Mouse (Mus musculus) neural tube, embryonic 15.5 days (tissue): Measurements from ENCODE around the gene Med4. TPM values are rescaled to one million over a fixed set of nuclear protein-coding genes. Genes with fewer than 3 reads are reported as not detected.
A peak's percentile ranks its signal among the peaks of the same experiment; 100 is the strongest.
"Not testable (repeated sequence)": the region's sequence is repeated elsewhere in the genome, so short reads cannot be mapped to it uniquely, and the experiment has no call there.

Experiments
- ATAC-seq: fragments of 200-750 bp; cut with Nextera tagmentation; 2 replicates; pipeline ENCODE4 v1.8.0; 2017; ENCODE audit warnings: mild to moderate bottlenecking, moderate TSS enrichment, moderate library complexity; ENCODE audit not compliant: low FRiP score
- H3K27ac ChIP-seq: fragments of 300-500 bp; sonication (generic); replicated peaks from 2 replicates; pipeline ENCODE4 v1.5.1; 2015; ENCODE audit warnings: mild to moderate bottlenecking, inconsistent platforms
- H3K27me3 ChIP-seq: fragments of 300-500 bp; sonication (generic); replicated peaks from 2 replicates; pipeline ENCODE4 v1.6.1; 2015; ENCODE audit warnings: inconsistent platforms
- H3K36me3 ChIP-seq: fragments of 300-500 bp; sonication (generic); 2 replicates; pipeline ENCODE4 v1.6.1; 2015; ENCODE audit warnings: inconsistent platforms
- H3K4me1 ChIP-seq: fragments of 300-500 bp; sonication (generic); 2 replicates; pipeline ENCODE4 v1.6.1; 2015; ENCODE audit warnings: inconsistent platforms
- H3K4me2 ChIP-seq: fragments of 300-500 bp; sonication (generic); 2 replicates; pipeline ENCODE4 v1.6.1; 2015; ENCODE audit warnings: inconsistent platforms, mild to moderate bottlenecking, moderate library complexity
- H3K4me3 ChIP-seq: fragments of 300-500 bp; sonication (generic); replicated peaks from 2 replicates; pipeline ENCODE4 v1.5.1; 2015; ENCODE audit warnings: mild to moderate bottlenecking, inconsistent platforms
- H3K9ac ChIP-seq: fragments of 300-500 bp; sonication (generic); replicated peaks from 2 replicates; pipeline ENCODE4 v1.6.1; 2015; ENCODE audit warnings: mild to moderate bottlenecking, inconsistent platforms
- H3K9me3 ChIP-seq: fragments of 300-500 bp; sonication (generic); replicated peaks from 2 replicates; pipeline ENCODE4 v1.6.1; 2016; ENCODE audit warnings: inconsistent platforms
- WGBS: fragments of 180-500 bp; shearing (Covaris S2); methylation state at CpG from one replicate; pipeline ENCODE4 v1.1.7; 2015; ENCODE audit warnings: mixed read lengths; 5-methylcytosine and 5-hydroxymethylcytosine counted together
- polyA plus RNA-seq: library from polyadenylated mRNA; unstranded; fragments of >200 nt; fragmentation: Nextera tagmentation; extraction: Ambion mirVana; gene quantifications from 2 replicates; pipeline ENCODE4 v1.2.1, GENCODE M21; 2015

Med4 gene
- polyA plus RNA-seq, 1 experiment from 2014 or later: 79.9 TPM

- no peak for ATAC-seq
- Histone ChIP-seq H3K9me3 (no peaks in the 10 kb centered on the region), H3K36me3 (no peaks in the 10 kb centered on the region), H3K27ac (peak overlapping the region; percentile 72), H3K9ac (no peak overlapping the region), H3K27me3 (no peaks in the 10 kb centered on the region), H3K4me2 (no peak overlapping the region), H3K4me1 (peaks cover 19% of the 10 kb centered on the region), H3K4me3 (no peak overlapping the region)
- 45% methylated on average over 13 of the region's 13 CpGs for WGBS
These were observed 6.4 kb upstream of the Med4 start for GRCm38 (mm10) chr14:73503237-73503933.

DNA sequence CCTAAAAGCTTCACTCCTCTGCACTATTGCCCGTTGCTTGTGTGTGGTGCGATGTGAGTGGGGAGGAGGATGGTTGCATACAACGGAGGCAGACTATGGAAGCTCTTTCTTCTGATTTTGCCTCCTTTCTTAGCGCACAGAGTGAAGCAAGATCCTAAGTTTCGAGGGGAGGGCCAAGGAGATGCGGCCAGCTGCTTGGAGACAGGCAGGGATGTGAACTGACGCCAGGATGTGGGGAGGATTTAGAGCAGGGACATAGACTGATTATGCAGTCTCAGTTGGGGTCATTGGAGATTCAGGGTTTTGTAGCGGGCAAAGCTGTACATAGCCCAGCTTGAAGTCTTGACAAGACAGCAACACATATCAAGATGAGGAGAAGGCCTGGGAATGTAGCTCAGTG, 3.5 kb upstream of the Med4 start:
- no peak overlapping the region for H3K4me3 ChIP-seq
- H3K9me3 ChIP-seq: no peaks in the 10 kb centered on the region
- H3K9ac ChIP-seq: no peak overlapping the region
- no peak overlapping the region for H3K4me2 ChIP-seq
- WGBS: 61% methylated on average over 8 of the region's 8 CpGs
- H3K36me3 ChIP-seq: no peaks in the 10 kb centered on the region
- H3K27ac ChIP-seq: no peak overlapping the region
- H3K27me3 ChIP-seq: no peaks in the 10 kb centered on the region
- ATAC-seq: no peak
- H3K4me1 ChIP-seq: peaks cover 29% of the 10 kb centered on the region

DNA sequence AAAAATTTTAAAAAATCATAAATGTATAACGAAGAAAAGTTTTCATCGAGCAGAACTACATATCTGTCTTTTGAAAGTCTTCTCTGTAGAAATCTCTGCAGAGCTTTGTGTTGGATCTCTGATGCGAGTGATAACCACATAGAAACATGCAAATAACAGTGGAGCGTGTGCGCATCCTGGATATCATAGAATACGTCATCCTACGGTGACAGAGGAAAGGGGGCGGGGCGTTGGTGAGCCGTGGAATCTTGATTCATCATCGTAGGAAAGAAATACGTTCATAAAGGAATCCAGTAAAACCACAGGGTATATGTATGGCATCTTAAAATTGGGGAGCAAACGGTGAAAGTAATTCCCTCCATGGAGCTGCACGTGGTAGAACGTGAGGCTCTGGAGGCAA, 2.6 kb upstream of the Med4 start:
- Histone ChIP-seq H3K4me3 (no peak overlapping the region), H3K9ac (no peak overlapping the region), H3K4me2 (no peak overlapping the region), H3K9me3 (no peaks in the 10 kb centered on the region), H3K4me1 (peaks cover 31% of the 10 kb centered on the region), H3K27ac (no peak overlapping the region), H3K27me3 (no peaks in the 10 kb centered on the region), H3K36me3 (no peaks in the 10 kb centered on the region; the same call in 1 of the 2 replicates)
- WGBS: 93% methylated on average over 15 of the region's 15 CpGs
- no peak for ATAC-seq

- Histone ChIP-seq H3K27me3 (no peaks in the 10 kb centered on the region), H3K27ac (no peak overlapping the region), H3K36me3 (peaks cover 2% of the 10 kb centered on the region), H3K9me3 (no peaks in the 10 kb centered on the region), H3K9ac (no peak overlapping the region), H3K4me2 (no peak overlapping the region), H3K4me3 (no peak overlapping the region), H3K4me1 (peaks cover 30% of the 10 kb centered on the region)
- ATAC-seq: no peak
- WGBS: 83% methylated on average over 11 of the region's 11 CpGs
These were observed 2.0 kb upstream of the Med4 start for GRCm38 (mm10) chr14:73507702-73508376.

GRCm38 (mm10) chr14:73508630-73509395, 1.0 kb upstream of the Med4 start:
- Histone ChIP-seq H3K36me3 (peaks cover 7% of the 10 kb centered on the region), H3K4me2 (no peak overlapping the region), H3K27me3 (no peaks in the 10 kb centered on the region), H3K27ac (no peak overlapping the region), H3K9me3 (no peaks in the 10 kb centered on the region), H3K4me1 (peaks cover 25% of the 10 kb centered on the region), H3K9ac (no peak overlapping the region), H3K4me3 (no peak overlapping the region)
- 98% methylated on average over 6 of the region's 6 CpGs for WGBS
- no peak for ATAC-seq

GRCm38 (mm10) chr14:73524136-73524535, 14.3 kb downstream of the Med4 start:
- H3K36me3 ChIP-seq: no peaks in the 10 kb centered on the region
- 0 out of 2 replicates have a peak, but pooled peaks cover 2% of the 10 kb centered on the region for H3K4me1 ChIP-seq
- no peak overlapping the region for H3K4me3 ChIP-seq
- H3K9ac ChIP-seq: no peak overlapping the region
- H3K27ac ChIP-seq: no peak overlapping the region
- WGBS: 82% methylated on average over 3 of the region's 3 CpGs
- peaks cover 4% of the 10 kb centered on the region; the same call in 1 of the 2 replicates for H3K27me3 ChIP-seq
- no peak for ATAC-seq
- H3K9me3 ChIP-seq: no peaks in the 10 kb centered on the region
- H3K4me2 ChIP-seq: peak overlapping the region; percentile 46

DNA sequence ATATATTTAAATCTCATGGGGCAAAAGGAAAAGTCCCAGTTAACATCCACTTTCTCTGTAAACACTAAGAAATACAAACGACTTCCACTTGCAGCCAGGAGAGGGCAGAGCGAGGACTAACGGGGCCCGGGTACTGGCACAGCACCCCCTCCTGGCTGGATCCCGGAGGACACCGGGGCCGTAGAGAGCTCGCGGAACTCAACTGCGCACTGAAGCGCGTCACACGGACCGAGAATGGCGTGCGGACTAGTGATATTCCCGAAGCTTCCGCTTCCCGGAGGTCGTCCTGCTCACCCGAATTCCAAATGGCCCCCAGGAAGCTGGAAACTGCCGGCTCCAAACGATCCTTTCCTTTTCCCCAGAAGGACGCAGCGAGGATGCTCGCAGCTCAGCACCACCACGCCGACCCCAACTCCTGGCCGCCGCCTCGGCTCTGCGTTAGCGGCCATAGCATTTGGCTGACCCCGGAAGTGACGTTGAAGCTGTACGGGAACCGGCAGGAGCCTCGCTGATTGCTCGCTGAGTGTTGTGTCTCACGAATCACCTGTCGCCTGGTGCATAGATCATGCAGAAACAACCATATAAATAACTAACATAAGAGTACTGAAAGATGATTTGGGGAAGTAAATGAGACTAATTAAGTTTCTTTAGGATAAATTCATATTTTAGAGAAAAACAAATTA, 15.1 kb downstream of the Med4 start, which contains the start of gene Sucla2:
Sucla2 (plus strand) TSS at position 554 of the 683 bp plus-strand sequence.
- Histone ChIP-seq H3K36me3 (no peaks in the 10 kb centered on the region), H3K4me2 (peak within 1 kb of the TSS; percentile 46), H3K4me3 (peak within 1 kb of the TSS; percentile 53), H3K4me1 (0 out of 2 replicates have a peak, but pooled peaks cover 2% of the 10 kb centered on the region), H3K9ac (peak within 1 kb of the TSS; percentile 60), H3K27ac (peak within 1 kb of the TSS; percentile 97), H3K27me3 (peaks cover 9% of the 10 kb centered on the region; the same call in 1 of the 2 replicates), H3K9me3 (no peaks in the 10 kb centered on the region)
- peak; percentile 99 for ATAC-seq
- under 1% methylated on average over 36 of the region's 41 CpGs for WGBS

GRCm38 (mm10) chr14:73528661-73529060, 18.8 kb downstream of the Med4 start:
- not testable (repeated sequence) for H3K9me3 ChIP-seq, H3K4me3 ChIP-seq, H3K36me3 ChIP-seq, H3K27ac ChIP-seq, H3K4me2 ChIP-seq, H3K4me1 ChIP-seq, ATAC-seq, H3K9ac ChIP-seq
- WGBS: 88% methylated on average over 3 of the region's 3 CpGs
- peaks cover 16% of the 10 kb centered on the region; the same call in 1 of the 2 replicates for H3K27me3 ChIP-seq

DNA sequence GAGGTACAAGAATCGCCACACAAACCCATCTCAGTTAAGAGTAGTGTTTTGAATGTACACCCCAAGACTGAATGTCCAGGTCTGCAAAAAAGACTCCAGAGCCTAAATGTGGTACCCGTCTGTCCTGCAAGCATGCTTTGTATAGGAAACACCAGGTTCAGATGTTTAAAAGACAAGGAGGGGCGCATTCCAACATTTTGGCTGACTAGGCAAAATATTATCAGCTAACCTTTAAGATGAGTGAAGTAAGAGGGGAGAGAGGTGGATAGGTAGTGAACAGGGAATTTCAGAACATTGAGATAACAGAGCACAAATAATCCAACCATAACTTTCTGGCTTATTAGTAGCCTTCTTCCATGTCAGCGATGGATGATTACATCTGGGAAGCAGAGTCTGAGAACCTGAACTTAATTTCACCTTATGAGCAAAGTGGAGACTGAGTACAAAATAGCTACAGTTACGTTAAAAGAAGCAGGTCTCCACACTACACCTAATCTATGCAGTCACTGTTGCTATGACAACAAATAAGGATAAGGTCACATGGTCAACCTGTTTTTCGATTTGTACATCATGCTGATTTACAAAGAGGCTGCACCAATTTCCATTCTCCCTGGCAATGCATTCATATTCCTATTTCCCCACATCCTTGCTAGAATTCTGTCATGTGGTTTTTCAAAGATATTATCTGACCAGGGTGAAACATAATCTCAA, 24.1 kb downstream of the Med4 start:
- no peaks in the 10 kb centered on the region for H3K4me1 ChIP-seq
- H3K4me3 ChIP-seq: no peak overlapping the region
- H3K4me2 ChIP-seq: no peak overlapping the region
- H3K9ac ChIP-seq: no peak overlapping the region
- no peak for ATAC-seq
- no peak overlapping the region for H3K27ac ChIP-seq
- peaks cover 11% of the 10 kb centered on the region; the same call in 1 of the 2 replicates for H3K27me3 ChIP-seq
- 72% methylated on average over 6 of the region's 6 CpGs for WGBS
- no peaks in the 10 kb centered on the region for H3K9me3 ChIP-seq
- no peaks in the 10 kb centered on the region for H3K36me3 ChIP-seq

DNA sequence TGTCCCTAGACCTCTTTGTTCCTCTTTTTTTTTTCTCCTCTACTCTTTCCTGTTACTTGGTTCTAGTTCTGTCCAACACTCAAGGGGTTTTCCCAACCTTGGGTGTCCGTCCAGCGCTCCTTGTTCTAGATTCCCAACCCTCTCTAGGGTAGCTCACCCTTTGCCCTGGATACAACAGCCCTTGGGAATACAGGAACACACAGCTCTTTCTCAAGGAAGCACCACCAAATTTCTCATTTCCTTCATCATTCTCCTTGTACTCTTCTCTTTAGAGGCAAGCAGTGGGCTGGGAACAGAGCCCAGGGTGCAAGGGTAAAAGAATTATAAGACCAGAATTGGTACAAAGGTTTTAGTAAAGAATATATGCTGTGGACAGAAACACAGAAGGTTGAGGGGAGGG, 25.8 kb downstream of the Med4 start:
- no peaks in the 10 kb centered on the region for H3K9me3 ChIP-seq
- no peaks in the 10 kb centered on the region for H3K4me1 ChIP-seq
- H3K4me3 ChIP-seq: no peak overlapping the region
- no peak overlapping the region for H3K9ac ChIP-seq
- 93% methylated on average over 2 of the region's 2 CpGs for WGBS
- H3K36me3 ChIP-seq: no peaks in the 10 kb centered on the region
- no peak overlapping the region for H3K27ac ChIP-seq
- H3K4me2 ChIP-seq: no peak overlapping the region
- no peak for ATAC-seq
- no peaks in the 10 kb centered on the region for H3K27me3 ChIP-seq

DNA sequence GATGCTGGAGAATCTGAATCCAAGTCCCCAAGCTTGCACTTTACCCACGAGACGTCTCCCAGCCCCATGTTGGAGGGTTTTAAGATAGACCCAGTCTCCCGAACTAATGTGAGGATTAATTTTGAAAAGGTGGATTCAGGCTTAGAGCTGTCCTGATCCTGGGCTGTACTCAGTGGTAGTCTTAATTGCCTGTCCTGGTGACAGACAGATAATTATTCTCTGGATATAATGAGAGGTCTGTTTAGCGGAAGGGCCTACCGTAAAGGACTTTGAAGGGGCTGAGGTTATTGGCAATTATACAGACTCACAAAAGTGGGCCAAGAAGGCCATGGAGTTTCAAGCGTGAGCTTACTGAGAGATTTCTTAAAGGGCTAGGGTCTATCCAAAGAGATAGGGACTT, 34.0 kb downstream of the Med4 start:
- Histone ChIP-seq H3K4me2 (no peak overlapping the region), H3K9me3 (no peaks in the 10 kb centered on the region), H3K27ac (no peak overlapping the region), H3K27me3 (no peaks in the 10 kb centered on the region), H3K4me3 (no peak overlapping the region), H3K36me3 (no peaks in the 10 kb centered on the region), H3K9ac (no peak overlapping the region), H3K4me1 (no peaks in the 10 kb centered on the region)
- no peak for ATAC-seq
- 65% methylated on average over 6 of the region's 6 CpGs for WGBS
